Mouse (Mus musculus) bone marrow, adult 2 months (tissue): ENCODE measurements around the gene 1700029I15Rik.

Experiments used
- CTCF ChIP-seq: fragments of 200-500 bp; IDR thresholded peaks from 2 replicates; pipeline ENCODE4 v1.5.1; 2011; ENCODE audit warnings: low read length, control low read depth; ENCODE audit not compliant: control insufficient read depth, insufficient read depth
- POLR2A ChIP-seq: fragments of 200-500 bp; IDR thresholded peaks from 2 replicates; pipeline ENCODE4 v1.6.1; 2011; ENCODE audit warnings: low read depth, mild to moderate bottlenecking, control low read depth, low read length, borderline replicate concordance; ENCODE audit not compliant: control insufficient read depth

DNA sequence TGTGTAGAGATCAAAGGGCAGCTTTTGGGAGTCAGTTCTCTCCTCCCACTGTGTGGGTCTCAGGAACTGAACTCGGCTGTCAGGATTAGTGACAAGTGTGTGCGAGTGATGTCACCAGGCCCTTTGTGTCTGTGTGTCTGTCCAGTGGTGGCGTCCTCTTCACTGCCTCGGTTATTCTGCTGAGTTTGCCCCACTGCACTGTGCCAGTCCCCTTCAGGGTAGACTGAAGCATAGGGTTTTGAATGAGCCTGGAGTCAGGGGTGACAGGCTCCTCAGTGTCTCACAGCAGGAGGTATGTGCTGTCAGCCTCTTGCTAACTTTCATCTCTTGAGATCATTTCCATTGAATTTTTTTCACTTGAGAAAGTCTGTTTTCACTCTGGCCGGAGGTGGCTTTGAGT, 28.9 kb upstream of the 1700029I15Rik start:
- TF ChIP-seq CTCF = no peak
- no peak for TF ChIP-seq POLR2A
